Mouse (Mus musculus) cerebellum, adult 18-20 months (tissue): ENCODE measurements around the gene Ccdc9.

Experiments used
- DNase-seq, 2 experiments: peaks; one replicate each; pipeline ENCODE4 v3.0.0; 2021

Gene Ccdc9

GRCm38 (mm10) chr7:16286026-16286961, at the start of gene Ccdc9:
Ccdc9 (minus strand) TSS chr7:16286795.
- DNase-seq: peak; percentile 96 to 97

GRCm38 (mm10) chr7:16329146-16329545, 42.6 kb upstream of the Ccdc9 start:
- DNase-seq: no peak

- DNase-seq: no peak
Measured at GRCm38 (mm10) chr7:16326607-16326971, 40.0 kb upstream of the Ccdc9 start.

GRCm38 (mm10) chr7:16325920-16326606, 39.5 kb upstream of the Ccdc9 start:
- peak; percentile 77 to 84 for DNase-seq

GRCm38 (mm10) chr7:16324661-16325060, 38.1 kb upstream of the Ccdc9 start:
- no peak for DNase-seq

GRCm38 (mm10) chr7:16320479-16320878, 33.9 kb upstream of the Ccdc9 start:
- no peak for DNase-seq

GRCm38 (mm10) chr7:16319216-16319615, 32.6 kb upstream of the Ccdc9 start:
- DNase-seq: no peak

- peak; percentile 5 to 12 for DNase-seq
Measured at GRCm38 (mm10) chr7:16317094-16317493, 30.5 kb upstream of the Ccdc9 start.

- DNase-seq: peak in 1 of 2 experiments; percentile 8
Measured at GRCm38 (mm10) chr7:16315222-16315759, 28.7 kb upstream of the Ccdc9 start.

GRCm38 (mm10) chr7:16314221-16314775, 27.7 kb upstream of the Ccdc9 start:
- DNase-seq: no peak

GRCm38 (mm10) chr7:16313481-16314220, 27.1 kb upstream of the Ccdc9 start:
- DNase-seq: peak; percentile 79 to 89

- peak; percentile 48 to 55 for DNase-seq
Measured at GRCm38 (mm10) chr7:16312672-16313311, 26.2 kb upstream of the Ccdc9 start.

GRCm38 (mm10) chr7:16312011-16312671, 25.5 kb upstream of the Ccdc9 start:
- peak; percentile 28 to 48 for DNase-seq

- DNase-seq: peak; percentile 33 to 46
Measured at GRCm38 (mm10) chr7:16311453-16312004, 24.9 kb upstream of the Ccdc9 start.

GRCm38 (mm10) chr7:16310521-16311452, 24.2 kb upstream of the Ccdc9 start:
- peak; percentile 58 to 66 for DNase-seq

GRCm38 (mm10) chr7:16310020-16310520, 23.5 kb upstream of the Ccdc9 start:
- DNase-seq: peak; percentile 84 to 94

- DNase-seq: peak; percentile 86 to 94
Measured at GRCm38 (mm10) chr7:16309318-16310019, 22.9 kb upstream of the Ccdc9 start.

GRCm38 (mm10) chr7:16308555-16309317, 22.1 kb upstream of the Ccdc9 start:
- peak in 1 of 2 experiments; percentile 32 for DNase-seq
